Mouse (Mus musculus): Measurements from ENCODE around the gene Ccdc60. TPM values are rescaled to one million over a fixed set of nuclear protein-coding genes. Genes with fewer than 3 reads are reported as not detected.
"Not testable (repeated sequence)": the region's sequence is repeated elsewhere in the genome, so short reads cannot be mapped to it uniquely, and the experiment has no call there.

The Ccdc60 gene
- polyA plus RNA-seq, 1 experiment from 2014 or later, result 0.78 TPM

- H3K27me3 ChIP-seq (ENCODE audit: insufficient read depth, poor library complexity, severe bottlenecking), result peaks cover 31% of the 10 kb centered on the region; the same call in 1 of the 2 replicates
These were observed 142.3 kb downstream of the Ccdc60 start for GRCm38 (mm10) chr5:116146446-116146845.

GRCm38 (mm10) chr5:116144711-116145110, 144.1 kb downstream of the Ccdc60 start:
- H3K36me3 ChIP-seq, result no peaks in the 10 kb centered on the region
- 57% methylated on average over 12 of the region's 12 CpGs for WGBS
- H3K4me3 ChIP-seq, result no peak overlapping the region
- peaks cover 39% of the 10 kb centered on the region; the same call in 1 of the 2 replicates for H3K27me3 ChIP-seq (ENCODE audit: insufficient read depth, poor library complexity, severe bottlenecking)
- no peaks in the 10 kb centered on the region for H3K9me3 ChIP-seq
- H3K27ac ChIP-seq, result no peak overlapping the region
- H3K4me1 ChIP-seq, result no peaks in the 10 kb centered on the region
- DNase-seq (ENCODE audit: low spot score), result no peak

More at GRCm38 (mm10) chr5:116146446-116146845, 142.3 kb downstream of the Ccdc60 start:
- not testable (repeated sequence) for H3K27ac ChIP-seq; H3K4me3 ChIP-seq; H3K4me1 ChIP-seq; DNase-seq (ENCODE audit: low spot score); H3K9me3 ChIP-seq; H3K36me3 ChIP-seq

- WGBS, result 37% methylated on average over 2 of the region's 2 CpGs
- DNase-seq (ENCODE audit: low spot score), result no peak
- Histone ChIP-seq H3K4me3 (no peak overlapping the region), H3K27me3 (ENCODE audit: insufficient read depth, poor library complexity, severe bottlenecking) (peaks cover 41% of the 10 kb centered on the region), H3K27ac (no peak overlapping the region), H3K36me3 (no peaks in the 10 kb centered on the region), H3K9me3 (no peaks in the 10 kb centered on the region), H3K4me1 (no peaks in the 10 kb centered on the region)
These were observed 148.1 kb downstream of the Ccdc60 start for GRCm38 (mm10) chr5:116140682-116141081.

- no peaks in the 10 kb centered on the region for H3K36me3 ChIP-seq
- H3K4me3 ChIP-seq, result no peak overlapping the region
- no peaks in the 10 kb centered on the region for H3K9me3 ChIP-seq
- 12% methylated on average over 11 of the region's 11 CpGs for WGBS
- H3K4me1 ChIP-seq, result no peaks in the 10 kb centered on the region
- H3K27me3 ChIP-seq (ENCODE audit: insufficient read depth, poor library complexity, severe bottlenecking), result no peaks in the 10 kb centered on the region
- peak; percentile 86 for DNase-seq (ENCODE audit: low spot score)
- H3K27ac ChIP-seq, result no peak overlapping the region
These were observed 165.4 kb downstream of the Ccdc60 start for GRCm38 (mm10) chr5:116123344-116123743.

- no peaks in the 10 kb centered on the region for H3K27me3 ChIP-seq (ENCODE audit: insufficient read depth, poor library complexity, severe bottlenecking)
- H3K4me1 ChIP-seq, result no peaks in the 10 kb centered on the region
- no peaks in the 10 kb centered on the region for H3K9me3 ChIP-seq
- no peak overlapping the region for H3K27ac ChIP-seq
- no peak overlapping the region for H3K4me3 ChIP-seq
- no peaks in the 10 kb centered on the region for H3K36me3 ChIP-seq
- WGBS, result 39% methylated on average over 9 of the region's 9 CpGs
- peak; percentile 80 for DNase-seq (ENCODE audit: low spot score)
These were observed 172.2 kb downstream of the Ccdc60 start for GRCm38 (mm10) chr5:116116567-116116966.

- Histone ChIP-seq H3K27me3 (ENCODE audit: insufficient read depth, poor library complexity, severe bottlenecking) (no peaks in the 10 kb centered on the region), H3K27ac (no peak overlapping the region), H3K4me3 (no peak overlapping the region), H3K36me3 (no peaks in the 10 kb centered on the region), H3K9me3 (no peaks in the 10 kb centered on the region), H3K4me1 (no peaks in the 10 kb centered on the region)
- WGBS, result 46% methylated on average over 4 of the region's 4 CpGs
- DNase-seq (ENCODE audit: low spot score), result no peak
These were observed 172.7 kb downstream of the Ccdc60 start for GRCm38 (mm10) chr5:116116110-116116509.

- Histone ChIP-seq H3K4me1 (no peaks in the 10 kb centered on the region), H3K4me3 (no peak overlapping the region), H3K9me3 (no peaks in the 10 kb centered on the region), H3K27me3 (ENCODE audit: insufficient read depth, poor library complexity, severe bottlenecking) (no peaks in the 10 kb centered on the region), H3K36me3 (no peaks in the 10 kb centered on the region), H3K27ac (no peak overlapping the region)
- WGBS, result 78% methylated on average over 14 of the region's 14 CpGs
- DNase-seq (ENCODE audit: low spot score), result no peak
These were observed 173.5 kb downstream of the Ccdc60 start for GRCm38 (mm10) chr5:116115071-116115834.

GRCm38 (mm10) chr5:116108651-116109050, 180.1 kb downstream of the Ccdc60 start:
- 87% methylated on average over 10 of the region's 10 CpGs for WGBS
- H3K9me3 ChIP-seq, result no peaks in the 10 kb centered on the region
- no peak overlapping the region for H3K4me3 ChIP-seq
- H3K27me3 ChIP-seq (ENCODE audit: insufficient read depth, poor library complexity, severe bottlenecking), result no peaks in the 10 kb centered on the region
- no peaks in the 10 kb centered on the region for H3K4me1 ChIP-seq
- H3K36me3 ChIP-seq, result no peaks in the 10 kb centered on the region
- no peak for DNase-seq (ENCODE audit: low spot score)
- no peak overlapping the region for H3K27ac ChIP-seq

- H3K27me3 ChIP-seq (ENCODE audit: insufficient read depth, poor library complexity, severe bottlenecking), result peaks cover 29% of the 10 kb centered on the region
- H3K9me3 ChIP-seq, result no peaks in the 10 kb centered on the region
- H3K36me3 ChIP-seq, result no peaks in the 10 kb centered on the region
- WGBS, result 86% methylated on average over 6 of the region's 6 CpGs
- peaks cover 10% of the 10 kb centered on the region for H3K4me1 ChIP-seq
- DNase-seq (ENCODE audit: low spot score), result peak; percentile 55
- no peak overlapping the region for H3K4me3 ChIP-seq
- no peak overlapping the region for H3K27ac ChIP-seq
These were observed 204.6 kb downstream of the Ccdc60 start for GRCm38 (mm10) chr5:116084231-116084630.

GRCm38 (mm10) chr5:116083081-116083480, 205.7 kb downstream of the Ccdc60 start, which contains the start of gene Tmem233:
Gene Tmem233 (minus strand): TSS chr5:116083244.
- no peak for DNase-seq (ENCODE audit: low spot score)
- 12% methylated on average over 17 of the region's 17 CpGs for WGBS
- Histone ChIP-seq H3K4me3 (peak within 1 kb of the TSS; percentile 18; the same call in 1 of the 2 replicates), H3K27me3 (ENCODE audit: insufficient read depth, poor library complexity, severe bottlenecking) (peaks cover 29% of the 10 kb centered on the region), H3K36me3 (no peaks in the 10 kb centered on the region), H3K27ac (no peak within 1 kb of the TSS), H3K9me3 (no peaks in the 10 kb centered on the region), H3K4me1 (peaks cover 10% of the 10 kb centered on the region)

- no peaks in the 10 kb centered on the region for H3K36me3 ChIP-seq
- H3K4me3 ChIP-seq, result peak overlapping the region; percentile 18; the same call in 1 of the 2 replicates
- no peak for DNase-seq (ENCODE audit: low spot score)
- WGBS, result 28% methylated on average over 17 of the region's 17 CpGs
- H3K4me1 ChIP-seq, result peaks cover 10% of the 10 kb centered on the region
- no peaks in the 10 kb centered on the region for H3K9me3 ChIP-seq
- peaks cover 29% of the 10 kb centered on the region for H3K27me3 ChIP-seq (ENCODE audit: insufficient read depth, poor library complexity, severe bottlenecking)
- no peak overlapping the region for H3K27ac ChIP-seq
These were observed 206.4 kb downstream of the Ccdc60 start for GRCm38 (mm10) chr5:116082241-116082900.

GRCm38 (mm10) chr5:116081616-116082015, 207.2 kb downstream of the Ccdc60 start:
- no peaks in the 10 kb centered on the region for H3K36me3 ChIP-seq
- no peaks in the 10 kb centered on the region for H3K9me3 ChIP-seq
- peaks cover 10% of the 10 kb centered on the region for H3K4me1 ChIP-seq
- H3K4me3 ChIP-seq, result no peak overlapping the region
- peak; percentile 17 for DNase-seq (ENCODE audit: low spot score)
- H3K27ac ChIP-seq, result no peak overlapping the region
- 73% methylated on average over 7 of the region's 7 CpGs for WGBS
- peaks cover 29% of the 10 kb centered on the region for H3K27me3 ChIP-seq (ENCODE audit: insufficient read depth, poor library complexity, severe bottlenecking)

- Histone ChIP-seq H3K27me3 (ENCODE audit: insufficient read depth, poor library complexity, severe bottlenecking) (peaks cover 29% of the 10 kb centered on the region), H3K4me3 (no peak overlapping the region), H3K36me3 (no peaks in the 10 kb centered on the region), H3K27ac (no peak overlapping the region), H3K4me1 (peaks cover 10% of the 10 kb centered on the region), H3K9me3 (no peaks in the 10 kb centered on the region)
- WGBS, result 43% methylated on average over 6 of the region's 6 CpGs
- DNase-seq (ENCODE audit: low spot score), result peak; percentile 62
These were observed 208.0 kb downstream of the Ccdc60 start for GRCm38 (mm10) chr5:116080736-116081135.

Measured in heart, embryonic 10.5 days (tissue).